Mouse (Mus musculus) forebrain, embryonic 16.5 days (tissue): ENCODE results near the gene Sh3rf3. TPM values are rescaled to one million over a fixed set of nuclear protein-coding genes. Genes with fewer than 3 reads are reported as not detected.
A peak's percentile ranks its signal among the peaks of the same experiment; 100 is the strongest.

Experiments used
- ATAC-seq: fragments of 200-750 bp; cut with Nextera tagmentation; 2 replicates; pipeline ENCODE4 v1.8.0; 2017; ENCODE audit warnings: mild to moderate bottlenecking, moderate library complexity
- H3K27ac ChIP-seq: fragments of 300-500 bp; sonication (generic); 2 replicates; pipeline ENCODE4 v1.5.1; 2014; ENCODE audit warnings: low read length, control low read depth
- H3K27me3 ChIP-seq: fragments of 300-500 bp; sonication (generic); replicated peaks from 2 replicates; pipeline ENCODE4 v1.6.1; 2014; ENCODE audit warnings: low read length; ENCODE audit not compliant: control insufficient read depth, insufficient read depth
- H3K36me3 ChIP-seq: fragments of 300-500 bp; sonication (generic); 2 replicates; pipeline ENCODE4 v1.6.1; 2014; ENCODE audit not compliant: control insufficient read depth, insufficient read depth
- H3K4me1 ChIP-seq: fragments of 300-500 bp; sonication (generic); replicated peaks from 2 replicates; pipeline ENCODE4 v1.6.1; 2014; ENCODE audit warnings: low read length; ENCODE audit not compliant: control insufficient read depth, insufficient read depth
- H3K4me2 ChIP-seq: fragments of 300-500 bp; sonication (generic); 2 replicates; pipeline ENCODE4 v1.6.1; 2014; ENCODE audit warnings: mild to moderate bottlenecking, low read length, control low read depth
- H3K4me3 ChIP-seq: fragments of 300-500 bp; sonication (generic); replicated peaks from 2 replicates; pipeline ENCODE4 v1.5.1; 2014; ENCODE audit warnings: mild to moderate bottlenecking, low read length, control low read depth
- H3K9ac ChIP-seq: fragments of 300-500 bp; sonication (generic); replicated peaks from 2 replicates; pipeline ENCODE4 v1.6.1; 2014; ENCODE audit warnings: low read depth, low read length, control low read depth
- H3K9me3 ChIP-seq: fragments of 300-500 bp; sonication (generic); 2 replicates; pipeline ENCODE4 v1.6.1; 2016; ENCODE audit warnings: low read length; ENCODE audit not compliant: control insufficient read depth
- WGBS: fragments of 180-500 bp; shearing (Covaris S2); extraction: QIAGEN DNeasy Blood & Tissue Kit; methylation state at CpG from one replicate; pipeline ENCODE4 v1.1.7; 2014; 5-methylcytosine and 5-hydroxymethylcytosine counted together
- polyA plus RNA-seq: library from polyadenylated mRNA; unstranded; fragments of >200 nt; fragmentation: Nextera tagmentation; extraction: Ambion mirVana; gene quantifications from 2 replicates; pipeline ENCODE4 v1.2.1, GENCODE M21; 2015

Gene Sh3rf3
- 9.2 and 11.0 TPM in 2 replicates for polyA plus RNA-seq

- Histone ChIP-seq H3K36me3 (no peaks in the 10 kb centered on the region), H3K4me1 (peaks cover 31% of the 10 kb centered on the region), H3K4me3 (peak within 1 kb of the TSS; percentile 83), H3K4me2 (peak within 1 kb of the TSS; percentile 80), H3K9ac (peak within 1 kb of the TSS; percentile 87), H3K9me3 (no peaks in the 10 kb centered on the region), H3K27me3 (0 out of 2 replicates have a peak, but pooled peaks cover 2% of the 10 kb centered on the region), H3K27ac (peak within 1 kb of the TSS; percentile 87)
- peak; percentile 51 for ATAC-seq
- under 1% methylated on average over 76 of the region's 79 CpGs for WGBS
Observed at GRCm38 (mm10) chr10:58813081-58813800, at the start of gene Sh3rf3. Gene Sh3rf3, plus strand, starts transcription at chr10:58813359.

GRCm38 (mm10) chr10:58788486-58789274 is 24.5 kb upstream of the Sh3rf3 start:
- WGBS, result 89% methylated on average over 8 of the region's 8 CpGs
- Histone ChIP-seq H3K4me2 (no peak overlapping the region), H3K9ac (no peak overlapping the region), H3K4me1 (no peaks in the 10 kb centered on the region), H3K4me3 (no peak overlapping the region), H3K27me3 (no peaks in the 10 kb centered on the region), H3K9me3 (no peaks in the 10 kb centered on the region), H3K27ac (no peak overlapping the region), H3K36me3 (no peaks in the 10 kb centered on the region)
- no peak for ATAC-seq

GRCm38 (mm10) chr10:58797555-58797954 is 15.6 kb upstream of the Sh3rf3 start:
- no peaks in the 10 kb centered on the region for H3K36me3 ChIP-seq
- 92% methylated on average over 8 of the region's 8 CpGs for WGBS
- H3K27ac ChIP-seq, result no peak overlapping the region
- no peaks in the 10 kb centered on the region for H3K27me3 ChIP-seq
- no peak for ATAC-seq
- H3K9me3 ChIP-seq, result no peaks in the 10 kb centered on the region
- H3K4me2 ChIP-seq, result no peak overlapping the region
- peaks cover 19% of the 10 kb centered on the region for H3K4me1 ChIP-seq
- H3K4me3 ChIP-seq, result no peak overlapping the region
- H3K9ac ChIP-seq, result no peak overlapping the region

- peak; percentile 73 for ATAC-seq
- Histone ChIP-seq H3K4me1 (peaks cover 19% of the 10 kb centered on the region), H3K9me3 (no peaks in the 10 kb centered on the region), H3K4me2 (no peak overlapping the region), H3K4me3 (no peak overlapping the region), H3K27me3 (no peaks in the 10 kb centered on the region), H3K27ac (no peak overlapping the region), H3K36me3 (no peaks in the 10 kb centered on the region), H3K9ac (no peak overlapping the region)
- 58% methylated on average over 3 of the region's 3 CpGs for WGBS
Observed at GRCm38 (mm10) chr10:58798156-58798555, 15.0 kb upstream of the Sh3rf3 start.

GRCm38 (mm10) chr10:58800996-58801433 is 12.1 kb upstream of the Sh3rf3 start:
- peaks cover 19% of the 10 kb centered on the region for H3K4me1 ChIP-seq
- H3K27me3 ChIP-seq, result no peaks in the 10 kb centered on the region
- peak overlapping the region; percentile 20 for H3K27ac ChIP-seq
- WGBS, result 12% methylated on average over 21 of the region's 21 CpGs
- H3K9me3 ChIP-seq, result no peaks in the 10 kb centered on the region
- H3K36me3 ChIP-seq, result no peaks in the 10 kb centered on the region
- ATAC-seq, result peak; percentile 60
- peak overlapping the region; percentile 2; the same call in 1 of the 2 replicates for H3K4me3 ChIP-seq
- peak overlapping the region; percentile 6; the same call in 1 of the 2 replicates for H3K9ac ChIP-seq
- peak overlapping the region; percentile 25 for H3K4me2 ChIP-seq

- Histone ChIP-seq H3K36me3 (no peaks in the 10 kb centered on the region), H3K9me3 (no peaks in the 10 kb centered on the region), H3K9ac (no peak overlapping the region), H3K4me3 (no peak overlapping the region), H3K4me1 (peaks cover 19% of the 10 kb centered on the region), H3K27me3 (no peaks in the 10 kb centered on the region), H3K27ac (no peak overlapping the region), H3K4me2 (no peak overlapping the region)
- WGBS, result 19% methylated on average over 1 of the region's 1 CpGs
- ATAC-seq, result no peak
Observed at GRCm38 (mm10) chr10:58802391-58802790, 10.8 kb upstream of the Sh3rf3 start.

- 85% methylated on average over 3 of the region's 3 CpGs for WGBS
- H3K4me1 ChIP-seq, result peaks cover 7% of the 10 kb centered on the region
- no peak for ATAC-seq
Observed at GRCm38 (mm10) chr10:58807956-58808355, 5.2 kb upstream of the Sh3rf3 start.

GRCm38 (mm10) chr10:58810181-58810580 is 3.0 kb upstream of the Sh3rf3 start:
- 83% methylated on average over 5 of the region's 5 CpGs for WGBS
- Histone ChIP-seq H3K9ac (no peak overlapping the region), H3K4me1 (peaks cover 13% of the 10 kb centered on the region), H3K9me3 (no peaks in the 10 kb centered on the region), H3K36me3 (no peaks in the 10 kb centered on the region), H3K4me2 (no peak overlapping the region), H3K27ac (no peak overlapping the region), H3K4me3 (no peak overlapping the region), H3K27me3 (0 out of 2 replicates have a peak, but pooled peaks cover 2% of the 10 kb centered on the region)
- ATAC-seq, result no peak

More at GRCm38 (mm10) chr10:58807956-58808355, 5.2 kb upstream of the Sh3rf3 start:
- Histone ChIP-seq H3K4me3 (no peak overlapping the region), H3K36me3 (no peaks in the 10 kb centered on the region), H3K27me3 (0 out of 2 replicates have a peak, but pooled peaks cover 2% of the 10 kb centered on the region), H3K9me3 (no peaks in the 10 kb centered on the region), H3K9ac (no peak overlapping the region), H3K27ac (no peak overlapping the region), H3K4me2 (no peak overlapping the region)
